Mouse (Mus musculus) liver, postnatal 0 days (tissue): ENCODE results near the gene Arhgap35.

Source experiments
- CTCF ChIP-seq: sonication (generic); IDR thresholded peaks from 2 replicates; pipeline ENCODE4 v1.5.1; 2016; ENCODE audit warnings: antibody characterized with exemption, low read depth
- EP300 ChIP-seq: IDR thresholded peaks from 2 replicates; pipeline ENCODE4 v1.6.1; 2016; ENCODE audit warnings: antibody characterized with exemption, low read depth, mild to moderate bottlenecking

DNA sequence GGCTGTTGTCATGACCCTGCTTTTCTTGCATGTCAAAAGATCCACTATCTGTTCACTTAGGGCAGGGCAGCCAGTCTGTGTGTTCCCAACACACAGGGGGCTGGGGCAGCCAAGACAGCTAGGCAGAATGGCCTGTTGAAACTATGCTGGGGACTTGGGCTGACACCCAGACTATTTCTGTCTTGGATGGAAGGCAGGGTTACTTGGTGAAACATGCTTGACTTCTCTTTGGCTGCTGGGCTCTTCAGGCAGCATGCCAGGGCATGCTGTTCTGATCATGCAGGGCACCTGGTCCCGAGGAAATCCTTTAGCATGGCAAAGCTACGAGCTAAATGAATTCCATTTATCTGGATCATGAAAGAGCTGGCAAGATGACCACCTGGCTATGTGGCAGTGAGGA, 90.5 kb downstream of the Arhgap35 start:
- TF ChIP-seq CTCF (no peak), EP300 (no peak)
